Mouse (Mus musculus) CH12.LX (cell line): Measurements from ENCODE around the gene Pex11b.

Experiments used
- CTCF ChIP-seq, 2 experiments: IDR thresholded peaks in 1 of 2; conservative IDR thresholded peaks in 1 of 2; 2 replicates each; pipeline ENCODE4 v1.5.1; 2011 to 2012; ENCODE audit warnings: low read depth in 2 of 2, low read length in 2 of 2, improper control_type of control experiment in 1 of 2, inconsistent platforms in 1 of 2, mild to moderate bottlenecking in 1 of 2, moderate library complexity in 1 of 2
- EP300 ChIP-seq: IDR thresholded peaks from 2 replicates; pipeline ENCODE4 v1.6.1; 2011; ENCODE audit warnings: low read length, improper control_type of control experiment
- MAX ChIP-seq: IDR thresholded peaks from 2 replicates; pipeline ENCODE4 v1.6.1; 2011; ENCODE audit warnings: low read length, improper control_type of control experiment
- MEF2A ChIP-seq: IDR thresholded peaks from 2 replicates; pipeline ENCODE4 v1.6.1; 2014; ENCODE audit warnings: low read depth, mild to moderate bottlenecking, inconsistent platforms, low read length, improper control_type of control experiment, borderline replicate concordance
- POLR2A ChIP-seq: IDR thresholded peaks from 2 replicates; pipeline ENCODE4 v1.6.1; 2011; ENCODE audit warnings: low read depth, mild to moderate bottlenecking, improper control_type of control experiment, low read length
- RAD21 ChIP-seq: IDR thresholded peaks from 2 replicates; pipeline ENCODE4 v1.6.1; 2011; ENCODE audit warnings: low read depth, mild to moderate bottlenecking, low read length, improper control_type of control experiment, moderate library complexity
- USF1 ChIP-seq: IDR thresholded peaks from 2 replicates; pipeline ENCODE4 v1.6.1; 2014; ENCODE audit warnings: low read depth, mild to moderate bottlenecking, inconsistent platforms, low read length, improper control_type of control experiment
- ZC3H11A ChIP-seq: IDR thresholded peaks from 2 replicates; pipeline ENCODE4 v1.6.1; 2012; ENCODE audit warnings: low read depth, mild to moderate bottlenecking, inconsistent platforms, low read length, improper control_type of control experiment
- ZKSCAN1 ChIP-seq: IDR thresholded peaks from 2 replicates; pipeline ENCODE4 v1.6.1; 2012; ENCODE audit warnings: low read depth, inconsistent platforms, low read length, improper control_type of control experiment, borderline replicate concordance

- no peak for TF ChIP-seq CTCF (conservative IDR thresholded peaks at IDR 0.05 in 1 of 2, IDR thresholded peaks at IDR 0.05 in 1 of 2; ENCODE audit: low read depth in 2 of 2, low read length in 2 of 2)
- no peak for TF ChIP-seq MAX
- TF ChIP-seq POLR2A = no peak
- TF ChIP-seq RAD21 = no peak
- TF ChIP-seq EP300 = no peak
- TF ChIP-seq MEF2A = peak; percentile 40; the same call in 1 of the 2 replicates
- no peak for TF ChIP-seq USF1
- TF ChIP-seq ZC3H11A = no peak
- no peak for TF ChIP-seq ZKSCAN1
Measured at GRCm38 (mm10) chr3:96680269-96680956, 45.2 kb downstream of the Pex11b start.
